Mouse (Mus musculus): ENCODE measurements around the gene Try4. TPM values are rescaled to one million over a fixed set of nuclear protein-coding genes. Genes with fewer than 3 reads are reported as not detected.
"Not testable (repeated sequence)": the region's sequence is repeated elsewhere in the genome, so short reads cannot be mapped to it uniquely, and the experiment has no call there.

Gene Try4
- not detected in 2 replicates for polyA plus RNA-seq (2012)

GRCm38 (mm10) chr6:41301969-41302368 lies at the start of gene Try4:
Gene Try4, plus strand, starts transcription at chr6:41302269.
- no peak for TF ChIP-seq GATA1 (IDR thresholded peaks at IDR 0.05; ENCODE audit: low read length)

GRCm38 (mm10) chr6:41256424-41256823 lies 45.6 kb upstream of the Try4 start:
- no peak for TF ChIP-seq GATA1 (IDR thresholded peaks at IDR 0.05; ENCODE audit: low read length)

DNA sequence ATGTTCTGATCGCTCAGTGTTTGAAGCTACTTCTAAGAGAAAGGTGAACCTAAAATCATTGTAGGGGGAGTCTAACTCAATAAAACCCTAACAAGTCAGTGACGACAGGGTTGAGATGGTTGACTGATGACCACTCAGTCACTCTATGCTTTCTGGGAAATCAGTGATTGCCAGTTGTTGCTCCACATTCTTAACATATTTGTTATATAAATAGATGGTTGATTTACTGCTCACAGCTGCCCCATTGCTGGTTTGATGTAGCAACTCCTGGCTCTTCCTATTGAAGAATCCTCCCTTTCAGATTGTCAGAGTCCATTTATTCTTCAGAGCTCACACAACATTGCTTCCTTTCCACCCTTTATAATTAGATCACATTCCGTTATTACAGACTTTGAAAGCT lies 44.6 kb upstream of the Try4 start:
- TF ChIP-seq GATA1 (IDR thresholded peaks at IDR 0.05; ENCODE audit: low read length): no peak

- TF ChIP-seq GATA1 (IDR thresholded peaks at IDR 0.05; ENCODE audit: low read length): no peak
Observed at GRCm38 (mm10) chr6:41262796-41263195, 39.3 kb upstream of the Try4 start.

DNA sequence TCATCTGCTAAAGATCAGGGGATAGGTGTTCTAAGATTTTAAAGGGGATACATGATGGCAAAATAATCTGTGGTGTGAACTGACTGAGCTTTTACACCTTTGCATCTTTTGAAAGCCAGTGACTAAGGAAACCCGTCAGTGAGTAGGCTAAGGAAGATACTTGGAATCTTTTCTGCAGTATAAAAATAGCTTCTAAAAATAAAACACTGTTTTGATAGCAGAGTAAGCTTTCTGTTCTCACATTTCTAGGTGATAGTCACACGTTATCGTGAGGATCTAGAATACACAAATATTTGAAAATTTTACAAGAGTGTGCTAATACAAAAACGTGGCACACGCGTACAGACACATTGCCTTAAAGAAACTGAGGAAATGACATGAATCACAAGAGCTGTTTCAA lies 35.9 kb upstream of the Try4 start:
- TF ChIP-seq GATA1 (IDR thresholded peaks at IDR 0.05; ENCODE audit: low read length): no peak

DNA sequence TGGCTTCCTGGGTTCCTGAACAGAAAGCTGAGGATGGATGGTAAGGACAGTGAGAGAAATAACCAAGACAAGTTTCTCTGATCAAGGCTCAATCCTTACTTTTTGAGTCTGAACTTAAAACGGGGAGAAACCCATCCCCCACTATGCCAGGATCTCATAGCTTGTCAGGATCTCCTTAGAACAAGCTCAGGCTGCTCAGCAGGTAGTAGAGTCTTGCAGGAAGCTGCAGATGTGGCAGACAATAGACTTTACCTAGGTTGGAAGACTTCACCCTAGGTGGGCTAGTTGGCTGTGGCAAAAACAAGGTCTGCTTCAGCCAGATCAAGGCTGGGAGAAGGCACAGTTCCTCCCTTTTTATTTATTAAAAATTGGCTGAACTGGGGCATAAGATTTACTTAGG lies 3.8 kb upstream of the Try4 start:
- TF ChIP-seq GATA1 (IDR thresholded peaks at IDR 0.05; ENCODE audit: low read length): no peak

DNA sequence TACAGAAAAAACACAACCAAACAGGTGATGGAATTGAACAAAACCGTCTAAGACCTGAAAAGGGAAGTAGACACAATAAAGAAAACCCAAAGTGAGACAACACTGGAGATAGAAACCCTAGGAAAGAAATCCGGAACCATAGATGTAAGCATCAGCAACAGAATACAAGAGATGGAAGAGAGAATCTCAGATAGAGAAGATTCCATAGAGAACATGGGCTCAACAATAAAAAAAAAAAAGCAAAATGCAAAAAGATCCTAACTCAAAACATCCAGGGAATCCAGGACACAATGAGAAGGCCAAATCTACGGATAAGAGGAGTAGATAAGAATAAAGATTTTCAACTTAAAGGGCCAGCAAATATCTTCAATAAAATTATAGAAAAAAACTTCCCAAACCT lies 14.7 kb downstream of the Try4 start, which contains the start of gene Try5:
Gene Try5, minus strand, starts transcription at position 101 of the 400 bp plus-strand sequence.
- not testable (repeated sequence) for TF ChIP-seq GATA1 (IDR thresholded peaks at IDR 0.05; ENCODE audit: low read length)

- no peak for TF ChIP-seq GATA1 (IDR thresholded peaks at IDR 0.05; ENCODE audit: low read length)
Observed at GRCm38 (mm10) chr6:41353932-41354331, 51.9 kb downstream of the Try4 start, which contains the start of gene Try10. Gene Try10, plus strand, starts transcription at chr6:41354105.

Other genes starting within 250 kb of the Try4 start
- gene Try5, start 14.6 kb downstream of the Try4 start, polyA plus RNA-seq (2012): not detected in 2 replicates
- gene Try10, start 51.8 kb downstream of the Try4 start, polyA plus RNA-seq (2012): not detected in 2 replicates
- gene Prss3, start 75.4 kb downstream of the Try4 start, polyA plus RNA-seq (2012): not detected in 2 replicates
- not detected in 2 replicates for gene Gm5771, start 90.1 kb downstream of the Try4 start, polyA plus RNA-seq (2012)
- not detected in 2 replicates for gene Gm10334, start 143.9 kb downstream of the Try4 start, polyA plus RNA-seq (2012)
- not detected in 2 replicates for gene Prss1, start 156.7 kb downstream of the Try4 start, polyA plus RNA-seq (2012)
- not detected in 2 replicates for gene Prss2, start 219.5 kb downstream of the Try4 start, polyA plus RNA-seq (2012)